Mouse (Mus musculus) ES-Bruce4 (cell line): Measurements from ENCODE around the gene Snrpd2. TPM values are rescaled to one million over a fixed set of nuclear protein-coding genes. Genes with fewer than 3 reads are reported as not detected.

ENCODE experiments used
- H3K27ac ChIP-seq: 2 replicates; pipeline ENCODE4 v1.5.1; 2012; ENCODE audit warnings: low read length, inconsistent platforms; ENCODE audit not compliant: insufficient read depth
- H3K27me3 ChIP-seq: 2 replicates; pipeline ENCODE4 v1.6.1; 2012; ENCODE audit warnings: mild to moderate bottlenecking, low read length, inconsistent platforms; ENCODE audit not compliant: control insufficient read depth, poor library complexity, insufficient read depth, severe bottlenecking
- H3K36me3 ChIP-seq: 2 replicates; pipeline ENCODE4 v1.6.1; 2012; ENCODE audit warnings: inconsistent platforms, mild to moderate bottlenecking, low read length, moderate library complexity; ENCODE audit not compliant: control insufficient read depth, poor library complexity, insufficient read depth, severe bottlenecking
- H3K4me1 ChIP-seq: one replicate; pipeline ENCODE4 v1.8.1; 2011; ENCODE audit warnings: low read length; ENCODE audit not compliant: control insufficient read depth, insufficient read depth
- H3K4me3 ChIP-seq: 2 replicates; pipeline ENCODE4 v1.5.1; 2011; ENCODE audit warnings: low read depth, mild to moderate bottlenecking, low read length
- H3K9ac ChIP-seq: 2 replicates; pipeline ENCODE4 v1.6.1; 2012; ENCODE audit warnings: low read depth, mild to moderate bottlenecking, inconsistent platforms; ENCODE audit not compliant: poor library complexity, severe bottlenecking
- H3K9me3 ChIP-seq: replicated peaks from 2 replicates; pipeline ENCODE4 v1.6.1; 2012; ENCODE audit warnings: mild to moderate bottlenecking, low read length, inconsistent platforms; ENCODE audit not compliant: control insufficient read depth, poor library complexity, insufficient read depth, severe bottlenecking
- CTCF ChIP-seq: IDR thresholded peaks from one replicate; pipeline ENCODE4 v1.8.1; 2011; ENCODE audit warnings: low read depth, low read length
- EP300 ChIP-seq: IDR thresholded peaks from 2 replicates; pipeline ENCODE4 v1.6.1; 2011; ENCODE audit warnings: low read depth, low read length; ENCODE audit not compliant: insufficient read depth
- POLR2A ChIP-seq: IDR thresholded peaks from one replicate; pipeline ENCODE4 v1.8.1; 2011; ENCODE audit warnings: low read length; ENCODE audit not compliant: insufficient read depth
- polyA plus RNA-seq: library from polyadenylated mRNA; stranded (reverse); fragments of >200 nt; gene quantifications from 2 replicates; pipeline ENCODE4 v1.2.4, GENCODE M21; 2011; ENCODE audit warnings: low read depth; ENCODE audit not compliant: missing spikeins, insufficient read depth, insufficient read length

The Snrpd2 gene
- polyA plus RNA-seq, 1 experiment, result 94.6 TPM

GRCm38 (mm10) chr7:19127744-19128143 lies 21.8 kb upstream of the Snrpd2 start:
- Histone ChIP-seq H3K27me3 (no peaks in the 10 kb centered on the region), H3K9ac (no peak overlapping the region), H3K36me3 (no peaks in the 10 kb centered on the region), H3K4me3 (no peak overlapping the region), H3K27ac (no peak overlapping the region), H3K9me3 (no peaks in the 10 kb centered on the region), H3K4me1 (no peaks in the 10 kb centered on the region)
- no peak for TF ChIP-seq CTCF

GRCm38 (mm10) chr7:19129396-19129795 lies 20.1 kb upstream of the Snrpd2 start:
- Histone ChIP-seq H3K4me3 (no peak overlapping the region), H3K27me3 (no peaks in the 10 kb centered on the region), H3K4me1 (no peaks in the 10 kb centered on the region), H3K36me3 (no peaks in the 10 kb centered on the region), H3K27ac (no peak overlapping the region), H3K9me3 (no peaks in the 10 kb centered on the region), H3K9ac (no peak overlapping the region)
- TF ChIP-seq POLR2A (no peak), EP300 (no peak), CTCF (no peak)

- H3K9ac ChIP-seq, result peak overlapping the region; percentile 27; the same call in 1 of the 2 replicates
- no peaks in the 10 kb centered on the region for H3K27me3 ChIP-seq
- H3K4me3 ChIP-seq, result no peak overlapping the region
- no peaks in the 10 kb centered on the region for H3K9me3 ChIP-seq
- no peaks in the 10 kb centered on the region for H3K36me3 ChIP-seq
- no peaks in the 10 kb centered on the region for H3K4me1 ChIP-seq
- TF ChIP-seq POLR2A, result no peak
- TF ChIP-seq EP300, result no peak
- no peak for TF ChIP-seq CTCF
- H3K27ac ChIP-seq, result peak overlapping the region; percentile 58; the same call in 1 of the 2 replicates
Observed at GRCm38 (mm10) chr7:19130657-19131056, 18.9 kb upstream of the Snrpd2 start.

- Histone ChIP-seq H3K9me3 (no peaks in the 10 kb centered on the region), H3K36me3 (no peaks in the 10 kb centered on the region), H3K27ac (peak overlapping the region; percentile 58), H3K9ac (peak overlapping the region; percentile 27; the same call in 1 of the 2 replicates), H3K4me3 (peak overlapping the region; percentile 22), H3K4me1 (no peaks in the 10 kb centered on the region), H3K27me3 (no peaks in the 10 kb centered on the region)
- no peak for TF ChIP-seq POLR2A
- TF ChIP-seq EP300, result no peak
- peak; percentile 65 for TF ChIP-seq CTCF
Observed at GRCm38 (mm10) chr7:19131324-19131848, 18.1 kb upstream of the Snrpd2 start.

GRCm38 (mm10) chr7:19136168-19136567 lies 13.4 kb upstream of the Snrpd2 start:
- H3K9me3 ChIP-seq, result no peaks in the 10 kb centered on the region
- no peak overlapping the region for H3K4me3 ChIP-seq
- H3K27me3 ChIP-seq, result no peaks in the 10 kb centered on the region
- 0 out of 2 replicates have a peak, but pooled peaks cover 2% of the 10 kb centered on the region for H3K36me3 ChIP-seq
- no peak for TF ChIP-seq CTCF
- TF ChIP-seq EP300, result no peak
- no peak for TF ChIP-seq POLR2A
- no peak overlapping the region for H3K27ac ChIP-seq
- no peaks in the 10 kb centered on the region for H3K4me1 ChIP-seq
- H3K9ac ChIP-seq, result no peak overlapping the region

GRCm38 (mm10) chr7:19136673-19137334 lies 12.7 kb upstream of the Snrpd2 start:
- 0 out of 2 replicates have a peak, but pooled peaks cover 2% of the 10 kb centered on the region for H3K36me3 ChIP-seq
- no peaks in the 10 kb centered on the region for H3K4me1 ChIP-seq
- H3K9me3 ChIP-seq, result no peaks in the 10 kb centered on the region
- H3K27me3 ChIP-seq, result no peaks in the 10 kb centered on the region
- no peak overlapping the region for H3K27ac ChIP-seq
- peak overlapping the region; percentile 3 for H3K4me3 ChIP-seq
- no peak for TF ChIP-seq POLR2A
- no peak for TF ChIP-seq CTCF
- no peak for TF ChIP-seq EP300
- H3K9ac ChIP-seq, result no peak overlapping the region
